Mouse (Mus musculus): Measurements from ENCODE around the gene Olfr875.
"Not testable (repeated sequence)": the region's sequence is repeated elsewhere in the genome, so short reads cannot be mapped to it uniquely, and the experiment has no call there.

Olfr875 gene

DNA sequence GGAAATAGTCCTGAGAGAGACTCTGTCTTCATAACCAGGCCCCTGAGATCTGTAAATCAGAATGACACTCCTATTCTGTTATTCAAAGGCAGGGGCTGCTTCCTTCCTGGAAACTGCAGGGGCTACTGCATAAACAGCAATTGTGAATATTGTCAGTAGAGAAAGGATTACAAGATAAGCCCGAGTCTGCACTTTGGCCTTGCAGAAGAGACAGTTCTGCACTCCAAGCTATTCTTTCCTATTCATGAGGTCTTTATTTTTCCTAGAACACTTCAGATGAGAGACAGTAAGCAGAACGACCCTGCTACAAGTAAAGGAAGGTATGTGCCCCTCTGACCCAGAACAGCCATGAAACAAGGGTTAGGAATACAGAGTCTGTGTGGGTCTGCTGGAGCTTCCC, at the start of gene Olfr875:
TSS of gene Olfr875 (plus strand) at position 99 of the 400 bp plus-strand sequence.
- DNase-seq (ENCODE audit: extremely low read depth, low read depth), result no peak

DNA sequence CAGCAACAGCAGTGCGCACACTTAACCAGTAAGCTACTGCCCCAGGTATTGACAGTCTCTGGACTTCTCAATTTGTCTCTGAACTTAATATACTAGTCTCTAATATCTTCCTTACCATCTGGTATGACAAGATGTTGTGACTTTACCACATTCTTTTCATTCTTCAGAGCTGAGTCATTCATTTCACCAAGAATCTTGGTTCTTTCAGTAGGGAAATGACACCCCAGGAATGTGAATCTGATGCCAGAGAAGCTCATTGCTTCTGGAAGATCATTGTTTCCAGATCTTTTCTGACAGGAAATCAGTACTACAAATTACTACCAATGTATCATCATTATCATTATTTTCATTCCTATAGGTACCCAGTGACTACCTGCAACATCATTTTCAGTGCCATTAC, 37.3 kb upstream of the Olfr875 start:
- DNase-seq (ENCODE audit: extremely low read depth, low read depth), result no peak

DNA sequence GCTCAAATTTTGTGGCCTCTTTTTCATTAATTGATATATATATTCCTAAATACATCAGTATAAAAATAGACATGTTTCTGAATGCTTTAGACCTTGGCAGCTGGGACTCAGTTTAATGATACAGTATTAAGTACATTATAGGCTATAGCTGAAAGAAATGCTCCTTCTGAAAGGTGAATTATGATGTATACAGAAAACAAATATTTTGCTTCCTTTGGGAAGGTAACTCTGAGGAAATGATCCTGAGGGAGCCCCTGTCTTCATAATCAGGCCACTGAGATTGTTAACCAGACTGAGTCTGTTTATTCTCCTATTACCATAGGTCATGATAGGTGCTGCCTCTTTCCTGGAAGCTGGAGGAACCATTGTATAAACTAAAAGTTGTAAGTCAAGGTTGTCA, 26.9 kb upstream of the Olfr875 start, which contains the start of gene Olfr874:
TSS of gene Olfr874 (plus strand) at position 301 of the 400 bp plus-strand sequence.
- no peak for DNase-seq (ENCODE audit: extremely low read depth, low read depth)

DNA sequence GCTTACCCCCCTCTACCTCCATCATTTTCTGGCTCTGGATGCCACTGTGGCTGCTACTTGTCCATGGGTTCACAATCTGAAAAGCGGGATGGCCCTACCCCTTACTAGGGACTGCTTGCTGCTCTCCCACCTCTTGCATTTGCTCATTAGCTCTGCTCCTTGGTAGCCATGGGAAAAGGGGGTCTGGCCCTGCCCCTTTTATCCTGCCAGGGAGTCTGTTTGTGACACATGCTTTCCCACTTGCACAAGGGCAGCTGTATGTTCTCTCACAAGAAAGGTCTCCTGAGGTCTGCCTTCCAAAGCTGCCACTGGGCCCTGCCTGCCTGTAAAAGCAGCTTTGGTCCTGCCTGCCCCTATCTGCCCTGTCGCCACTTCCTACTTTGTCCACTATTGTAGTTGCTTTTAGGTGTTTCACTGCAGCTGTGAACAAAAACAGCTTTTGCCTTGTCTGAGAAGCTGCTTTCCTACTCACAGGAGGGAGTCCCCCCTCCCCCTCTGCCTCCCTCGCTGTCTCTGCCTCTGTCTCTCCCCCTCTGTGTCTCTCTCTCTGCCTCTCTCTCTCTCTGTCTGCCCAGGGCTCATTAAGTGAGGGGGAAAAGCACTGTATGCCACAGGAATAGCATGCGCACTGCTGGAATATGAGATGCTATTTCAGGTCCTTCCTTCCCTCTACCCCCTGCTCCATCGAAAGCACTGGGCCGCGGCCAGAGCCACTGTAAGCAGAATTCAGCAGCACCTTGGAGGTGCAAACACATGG, 21.2 kb upstream of the Olfr875 start:
- no peak for DNase-seq (ENCODE audit: extremely low read depth, low read depth)

DNA sequence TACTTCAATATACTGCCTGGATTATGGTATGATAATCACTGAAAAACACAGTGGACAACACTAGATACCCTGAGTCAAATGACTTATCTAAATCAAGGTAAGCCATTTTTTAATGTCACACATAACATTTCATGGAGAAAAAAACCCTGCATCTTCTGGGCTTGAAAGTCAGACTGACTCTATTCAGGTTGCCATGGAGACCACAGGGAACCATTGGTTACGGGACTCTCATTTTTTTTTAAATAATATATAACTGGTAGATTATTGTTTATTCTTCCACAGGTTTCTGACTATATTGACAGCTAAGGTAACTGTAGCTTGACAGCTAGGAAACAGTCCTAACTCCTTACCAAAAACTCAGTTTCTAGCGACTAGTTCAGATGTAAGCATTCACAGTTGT, 20.2 kb upstream of the Olfr875 start:
- no peak for DNase-seq (ENCODE audit: extremely low read depth, low read depth)

DNA sequence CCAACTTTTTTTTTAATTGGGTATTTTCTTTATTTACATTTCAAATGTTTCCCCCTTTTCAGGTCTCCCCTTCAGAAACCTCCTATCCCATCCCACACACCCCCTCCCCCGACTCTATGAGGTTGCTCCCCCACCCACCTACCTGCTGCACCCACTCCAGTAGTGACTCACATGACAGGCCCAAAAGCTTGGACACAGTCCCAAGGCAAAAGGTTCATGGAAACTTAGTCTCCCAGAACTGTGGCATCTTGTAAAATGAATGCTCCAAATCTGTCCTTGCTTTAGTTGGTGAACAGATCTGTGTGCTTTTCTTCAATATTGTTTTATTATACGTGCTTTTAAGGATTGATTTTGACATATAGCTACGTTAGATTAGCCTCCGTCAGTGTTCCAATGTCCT, 19.7 kb upstream of the Olfr875 start:
- no peak for DNase-seq (ENCODE audit: extremely low read depth, low read depth)

DNA sequence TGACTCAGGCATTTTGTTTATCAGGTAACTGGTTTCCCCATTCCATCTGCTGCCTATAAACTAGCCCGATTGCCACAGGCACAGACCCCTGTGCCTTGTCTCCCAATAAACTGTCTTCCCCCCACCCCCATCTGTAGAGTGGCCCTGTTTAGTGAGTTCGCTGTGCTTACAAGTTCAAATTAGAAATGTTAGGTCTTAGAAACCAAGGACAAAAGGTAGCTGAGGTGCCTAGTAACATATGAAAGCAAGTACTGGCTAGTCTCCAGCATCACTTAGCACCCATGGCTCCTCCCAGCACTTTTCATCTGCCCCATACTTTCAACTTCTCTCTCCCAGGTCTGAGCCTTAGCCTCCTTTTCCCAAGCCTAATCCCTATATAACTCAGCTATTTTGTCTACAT, 9.9 kb upstream of the Olfr875 start:
- DNase-seq (ENCODE audit: extremely low read depth, low read depth), result no peak

DNA sequence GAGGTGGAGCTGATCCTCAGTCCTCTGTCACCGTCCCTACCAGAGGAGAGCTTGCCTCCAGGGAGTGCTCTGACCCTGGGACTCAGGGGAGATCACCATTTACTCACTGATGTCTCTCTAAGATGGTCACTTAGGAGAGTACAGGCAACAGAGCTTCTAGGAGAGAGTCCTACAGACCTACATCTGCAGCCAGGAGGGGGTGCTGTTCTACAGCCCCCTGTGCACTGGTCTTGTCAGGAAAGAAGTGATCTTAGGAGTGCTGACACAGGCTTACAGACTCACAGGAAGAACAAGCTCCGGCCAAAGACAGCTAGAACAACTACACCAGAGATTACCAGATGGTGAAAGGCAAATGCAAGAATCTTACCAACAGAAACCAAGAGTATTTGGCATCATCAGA, 9.1 kb upstream of the Olfr875 start:
- DNase-seq (ENCODE audit: extremely low read depth, low read depth), result no peak

DNA sequence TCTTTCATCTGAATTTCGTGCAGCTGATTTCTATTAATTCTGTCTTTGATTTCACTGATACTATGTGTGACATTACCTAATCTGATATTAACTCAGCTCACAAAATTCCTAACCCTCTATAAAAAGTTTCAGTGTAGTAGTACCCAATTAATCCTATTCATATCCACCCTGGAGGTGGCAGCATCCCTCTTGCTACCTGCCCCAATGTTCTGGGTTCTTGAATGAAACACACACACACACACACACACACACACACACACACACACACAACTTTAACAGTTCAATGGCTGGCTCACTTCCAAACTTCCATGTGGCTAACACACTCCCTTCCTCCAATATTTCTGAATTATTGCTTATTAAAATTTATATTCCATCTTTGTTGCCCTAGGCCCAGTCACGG, 996 bp upstream of the Olfr875 start:
- no peak for DNase-seq (ENCODE audit: extremely low read depth, low read depth)

DNA sequence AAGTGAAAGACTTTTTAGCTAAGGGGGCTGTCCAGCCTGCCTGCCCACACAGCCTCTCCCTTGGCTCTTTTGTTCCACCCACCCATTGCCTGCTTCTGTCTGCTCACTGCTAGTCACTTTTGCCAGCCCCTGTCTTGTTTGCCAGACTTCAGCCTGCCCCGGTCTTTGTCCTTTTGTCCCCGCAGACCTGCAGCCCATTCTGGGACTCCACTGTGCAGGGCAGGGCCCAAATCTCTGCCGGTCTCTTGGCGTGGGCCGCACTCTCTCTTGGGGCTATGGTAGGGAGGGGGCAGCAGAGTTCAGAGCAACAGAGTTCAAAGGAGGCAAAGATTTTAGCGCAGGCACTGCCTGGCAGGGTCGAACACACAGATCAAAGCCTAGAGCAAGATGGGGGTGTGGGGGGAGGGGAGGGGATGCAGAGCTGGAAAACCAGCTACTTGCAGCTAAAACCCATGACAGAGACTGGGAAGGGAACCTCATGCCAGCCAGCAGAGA, 11.2 kb downstream of the Olfr875 start:
- DNase-seq (ENCODE audit: extremely low read depth, low read depth), result no peak

DNA sequence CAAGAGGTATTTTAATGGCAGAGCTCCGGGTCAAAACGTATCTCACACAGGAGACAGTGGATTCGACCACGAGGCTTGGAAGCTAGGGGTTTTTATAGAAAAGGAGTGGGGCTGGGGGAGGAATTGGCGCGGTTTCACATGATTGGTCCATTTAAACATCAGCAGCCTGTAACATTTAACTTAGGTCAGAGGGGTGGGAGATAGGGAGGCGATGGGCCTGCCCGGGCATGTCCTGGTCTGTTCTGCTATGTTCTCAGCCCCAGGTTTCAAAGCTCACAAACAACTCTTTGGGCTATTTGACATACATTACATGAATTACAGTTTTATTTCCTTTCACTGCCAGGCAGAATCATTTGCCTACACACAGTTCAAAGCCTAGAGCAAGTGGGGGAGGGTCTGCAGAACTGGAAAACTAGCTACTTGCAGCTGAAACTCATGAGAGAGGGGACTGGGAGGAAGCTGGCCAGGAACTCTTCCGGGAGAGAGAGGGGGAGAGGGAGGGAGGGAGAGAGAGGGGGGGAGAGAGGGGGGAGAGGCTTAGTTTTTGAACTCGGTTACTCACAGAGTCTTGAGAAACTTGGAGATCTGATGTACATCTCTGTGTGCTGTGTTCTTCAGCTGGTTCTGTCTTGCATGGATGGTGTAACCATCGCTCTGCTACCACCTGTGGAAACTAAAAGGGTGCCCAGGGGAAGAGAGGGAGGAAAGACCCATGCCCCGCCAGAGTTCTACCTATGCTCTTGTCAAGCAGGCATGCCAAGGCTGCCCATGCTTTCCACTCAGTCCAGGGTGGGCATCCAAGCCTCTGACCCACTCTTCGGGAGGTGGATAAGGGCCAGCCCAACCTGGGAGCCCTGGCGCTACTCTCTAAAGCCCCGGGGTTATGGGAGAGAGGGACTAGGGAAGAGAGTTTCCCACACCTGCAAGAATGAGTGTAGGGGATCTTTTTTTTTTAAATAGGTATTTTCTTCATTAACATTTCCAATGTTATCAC, 12.0 kb downstream of the Olfr875 start:
- DNase-seq (ENCODE audit: extremely low read depth, low read depth), result not testable (repeated sequence)

DNA sequence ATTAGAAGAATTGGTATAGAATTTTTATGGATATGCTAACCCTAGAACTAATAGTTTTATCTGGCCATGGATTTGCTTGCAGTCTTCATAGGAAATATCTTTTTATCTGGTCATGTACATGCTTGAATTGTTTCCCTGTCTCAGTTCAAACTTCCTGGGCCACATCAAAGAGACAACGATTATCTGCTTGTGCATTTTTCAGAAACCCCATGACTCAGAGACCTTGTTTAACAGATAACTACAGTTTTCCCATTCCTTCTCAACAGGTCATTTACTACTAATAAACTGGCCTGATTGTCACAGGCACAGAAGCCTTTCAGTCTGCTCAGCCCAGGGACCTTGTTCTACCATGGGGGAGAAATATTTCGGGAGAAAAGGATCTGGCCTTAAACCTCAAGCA, 14.8 kb downstream of the Olfr875 start:
- DNase-seq (ENCODE audit: extremely low read depth, low read depth), result no peak

DNA sequence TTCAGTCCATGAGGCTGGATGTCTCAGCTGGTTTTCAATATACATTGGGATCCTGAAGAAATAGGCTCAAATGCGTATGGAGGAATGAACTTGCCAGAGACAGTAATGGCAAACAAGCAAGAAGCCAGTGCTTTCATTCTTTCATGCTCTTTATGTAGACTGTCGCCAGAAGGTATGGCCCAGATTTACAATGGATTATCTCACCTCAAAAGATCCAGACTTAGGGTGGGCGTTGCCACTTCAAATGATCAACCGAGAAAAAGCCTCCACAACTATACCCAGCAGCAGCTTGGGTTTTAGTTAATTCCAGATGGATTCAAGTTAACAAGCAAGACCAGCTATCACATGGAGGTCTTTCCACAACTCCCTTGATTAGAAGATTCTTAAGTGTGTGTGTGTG, 30.4 kb downstream of the Olfr875 start:
- DNase-seq (ENCODE audit: extremely low read depth, low read depth), result no peak

DNA sequence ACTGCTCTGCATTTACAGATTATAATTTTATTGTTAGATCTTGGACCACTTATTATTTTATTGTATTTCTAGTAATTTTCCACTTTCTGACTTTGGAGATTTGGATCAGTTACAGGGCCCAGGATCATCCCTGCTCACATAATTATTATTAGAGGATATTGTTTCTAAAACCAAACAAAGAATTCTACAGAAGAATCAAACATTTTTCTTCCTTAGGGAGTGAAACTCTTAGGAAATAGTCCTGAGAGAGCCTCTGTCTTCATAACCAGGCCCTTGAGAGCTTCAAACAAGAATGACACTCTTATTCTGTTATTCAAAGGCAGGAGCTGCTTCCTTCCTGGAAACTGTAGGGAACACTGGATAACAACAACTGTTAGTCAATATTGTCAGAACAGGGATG, 31.1 kb downstream of the Olfr875 start, which contains the start of gene Olfr876:
TSS of gene Olfr876 (plus strand) at position 301 of the 400 bp plus-strand sequence.
- no peak for DNase-seq (ENCODE audit: extremely low read depth, low read depth)

DNA sequence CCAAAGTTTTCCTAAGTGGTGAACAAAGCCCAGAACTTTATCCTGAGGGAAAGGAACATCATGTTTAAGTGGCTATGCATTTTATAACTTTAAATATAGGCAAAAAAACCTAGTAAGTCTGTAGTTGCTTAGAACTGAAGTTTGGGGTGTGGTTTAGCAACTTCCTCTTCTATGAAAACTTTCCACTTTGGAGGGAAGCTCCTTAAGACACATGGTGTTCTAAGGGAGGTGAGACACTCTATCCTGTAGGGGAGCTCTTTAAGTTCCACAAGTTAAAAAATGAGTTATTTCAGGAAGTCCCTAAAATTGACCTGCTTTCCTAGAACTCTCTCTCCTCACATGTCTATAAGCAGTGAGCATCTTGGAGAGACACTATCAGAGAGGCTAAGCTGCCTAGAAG, 35.6 kb downstream of the Olfr875 start:
- peak; percentile 26 for DNase-seq (ENCODE audit: extremely low read depth, low read depth)

DNA sequence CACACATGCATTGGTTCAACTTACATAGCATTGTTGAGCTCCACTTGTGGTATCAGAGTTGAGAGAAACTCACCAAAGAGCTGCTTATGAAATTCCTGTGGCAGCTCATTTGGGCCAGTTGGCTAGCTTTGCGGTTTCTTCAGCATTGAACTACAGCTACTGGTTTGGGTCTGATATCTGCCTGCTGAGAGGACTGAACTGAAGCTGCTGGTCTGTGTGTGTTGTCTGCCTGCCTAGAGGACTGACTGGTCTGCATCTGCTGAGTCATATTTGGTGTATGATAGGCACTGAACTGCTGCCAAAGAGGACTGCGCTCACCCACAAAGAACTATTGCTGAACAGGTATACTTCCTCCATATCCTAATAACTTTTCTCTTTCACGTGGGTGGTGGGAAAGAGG, 36.8 kb downstream of the Olfr875 start:
- no peak for DNase-seq (ENCODE audit: extremely low read depth, low read depth)

DNA sequence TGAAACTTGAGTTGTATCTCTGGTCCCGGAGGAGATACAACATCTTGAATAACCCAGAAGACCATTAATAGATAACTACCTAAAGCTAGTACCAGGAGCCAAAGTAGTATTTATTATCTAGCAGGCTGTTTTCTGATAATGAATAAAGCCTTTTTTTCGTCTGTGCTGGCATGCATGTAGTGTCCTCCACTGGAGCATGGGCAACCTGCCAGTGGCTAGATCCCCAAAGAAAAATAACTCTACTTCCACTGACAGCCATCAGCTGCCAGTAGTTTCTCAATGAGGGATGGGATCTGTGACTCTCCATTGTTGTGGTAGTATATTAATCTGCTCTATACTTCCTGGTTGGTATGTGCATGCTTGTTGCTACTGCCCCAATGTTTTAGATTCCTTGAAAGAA, 37.3 kb downstream of the Olfr875 start:
- DNase-seq (ENCODE audit: extremely low read depth, low read depth), result no peak

DNA sequence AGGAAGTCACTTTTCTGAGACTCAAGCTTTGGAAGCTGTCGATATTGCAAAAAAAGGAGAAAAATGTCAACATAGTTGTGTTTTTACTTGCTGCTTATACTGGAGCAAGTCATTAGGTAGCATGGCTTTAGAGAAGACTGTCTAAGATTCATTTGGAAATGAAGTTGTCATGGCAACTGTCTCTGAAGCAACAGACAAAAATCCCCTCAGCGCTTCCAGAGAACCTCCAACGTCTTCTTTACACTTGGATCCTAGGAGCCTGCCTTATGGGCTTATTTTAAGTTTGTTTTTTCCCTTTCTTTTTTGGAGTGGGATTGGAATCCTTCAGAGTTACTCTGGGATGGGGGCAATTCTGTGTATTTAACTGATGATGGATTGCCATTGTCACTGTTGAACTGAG, 43.0 kb downstream of the Olfr875 start:
- DNase-seq (ENCODE audit: extremely low read depth, low read depth), result no peak
